Mouse (Mus musculus) CH12.LX (cell line): ENCODE results near the gene Sash3. TPM values are rescaled to one million over a fixed set of nuclear protein-coding genes. Genes with fewer than 3 reads are reported as not detected.
A peak's percentile ranks its signal among the peaks of the same experiment; 100 is the strongest.
"Not testable (repeated sequence)": the region's sequence is repeated elsewhere in the genome, so short reads cannot be mapped to it uniquely, and the experiment has no call there.

Experiments
- DNase-seq: peaks from one replicate; pipeline ENCODE4 v3.0.0-alpha.2; 2013; ENCODE audit errors: extremely low read depth
- H3K27ac ChIP-seq: 2 replicates; pipeline ENCODE4 v1.5.1; 2012; ENCODE audit warnings: low read depth, mild to moderate bottlenecking, control low read depth, moderate library complexity; ENCODE audit not compliant: insufficient read depth
- H3K27me3 ChIP-seq: replicated peaks from 2 replicates; pipeline ENCODE3; 2012; ENCODE audit warnings: inconsistent platforms
- H3K36me3 ChIP-seq, 2 experiments: replicated peaks in 1 of 2; 2 replicates each; pipeline versions ENCODE3 to v1.6.1; 2012; ENCODE audit warnings: inconsistent platforms in 1 of 2, low read length in 1 of 2, mild to moderate bottlenecking in 1 of 2, mixed read lengths in 1 of 2, moderate library complexity in 1 of 2; ENCODE audit not compliant: control insufficient read depth in 1 of 2, insufficient read depth in 1 of 2
- H3K4me1 ChIP-seq, 2 experiments: 2 replicates each; pipeline ENCODE4 v1.6.1; 2012; ENCODE audit warnings: inconsistent platforms in 1 of 2, moderate library complexity in 1 of 2; ENCODE audit not compliant: insufficient read depth in 2 of 2, control insufficient read depth in 1 of 2
- H3K4me2 ChIP-seq: 2 replicates; pipeline ENCODE4 v1.6.1; 2012; ENCODE audit warnings: low read depth, mild to moderate bottlenecking, control low read depth; ENCODE audit not compliant: poor library complexity, insufficient read depth, severe bottlenecking
- H3K4me3 ChIP-seq, 3 experiments: fragments of 150-350 bp in 1 of 3; sonication (generic) in 1 of 3; replicated peaks in 1 of 3; 2 replicates each; pipeline versions ENCODE3 to v1.5.1; 2011 to 2012; ENCODE audit warnings: low read depth in 2 of 3, low read length in 2 of 3, mild to moderate bottlenecking in 2 of 3, moderate library complexity in 2 of 3, control low read depth in 1 of 3, improper control_type of control experiment in 1 of 3, inconsistent platforms in 1 of 3, mixed read lengths in 1 of 3; ENCODE audit not compliant: poor library complexity in 1 of 3
- H3K79me2 ChIP-seq: replicated peaks from 2 replicates; pipeline ENCODE4 v1.6.1; 2012; ENCODE audit warnings: mild to moderate bottlenecking, moderate library complexity; ENCODE audit not compliant: control insufficient read depth, poor library complexity, insufficient read depth, severe bottlenecking; ENCODE audit errors: extremely low read depth
- H3K9ac ChIP-seq: 2 replicates; pipeline ENCODE4 v1.6.1; 2012; ENCODE audit warnings: low read depth, mild to moderate bottlenecking, control low read depth, moderate library complexity; ENCODE audit not compliant: insufficient read depth
- H3K9me3 ChIP-seq: replicated peaks from 2 replicates; pipeline ENCODE3; 2012; ENCODE audit warnings: low read length, inconsistent platforms, mixed read lengths
- CHD2 ChIP-seq: IDR thresholded peaks from 2 replicates; pipeline ENCODE4 v1.6.1; 2011; ENCODE audit warnings: low read length, improper control_type of control experiment
- CTCF ChIP-seq, 2 experiments: IDR thresholded peaks in 1 of 2; conservative IDR thresholded peaks in 1 of 2; 2 replicates each; pipeline ENCODE4 v1.5.1; 2011 to 2012; ENCODE audit warnings: low read depth in 2 of 2, low read length in 2 of 2, improper control_type of control experiment in 1 of 2, inconsistent platforms in 1 of 2, mild to moderate bottlenecking in 1 of 2, moderate library complexity in 1 of 2
- ETS1 ChIP-seq: conservative IDR thresholded peaks from 2 replicates; pipeline ENCODE4 v1.6.1; 2012; ENCODE audit warnings: low read depth, mild to moderate bottlenecking, inconsistent platforms, low read length, improper control_type of control experiment, moderate library complexity
- HCFC1 ChIP-seq: IDR thresholded peaks from 2 replicates; pipeline ENCODE4 v1.6.1; 2012; ENCODE audit warnings: low read depth, mild to moderate bottlenecking, inconsistent platforms, low read length, improper control_type of control experiment
- KAT2A ChIP-seq: IDR thresholded peaks from 2 replicates; pipeline ENCODE4 v1.6.1; 2012; ENCODE audit warnings: low read length, improper control_type of control experiment, inconsistent platforms; ENCODE audit not compliant: insufficient replicate concordance
- MAZ ChIP-seq: IDR thresholded peaks from 2 replicates; pipeline ENCODE4 v1.6.1; 2012; ENCODE audit warnings: low read depth, mild to moderate bottlenecking, inconsistent platforms, low read length, improper control_type of control experiment, moderate library complexity
- MXI1 ChIP-seq: IDR thresholded peaks from 2 replicates; pipeline ENCODE4 v1.6.1; 2011; ENCODE audit warnings: mild to moderate bottlenecking, low read depth, low read length, improper control_type of control experiment
- NELFE ChIP-seq: IDR thresholded peaks from 2 replicates; pipeline ENCODE4 v1.6.1; 2011; ENCODE audit warnings: low read depth, low read length, improper control_type of control experiment
- POLR2A ChIP-seq: IDR thresholded peaks from 2 replicates; pipeline ENCODE4 v1.6.1; 2011; ENCODE audit warnings: low read depth, mild to moderate bottlenecking, improper control_type of control experiment, low read length
- RCOR1 ChIP-seq: conservative IDR thresholded peaks from 2 replicates; pipeline ENCODE4 v1.6.1; 2012; ENCODE audit warnings: low read depth, mild to moderate bottlenecking, inconsistent platforms, low read length, improper control_type of control experiment
- SIN3A ChIP-seq: IDR thresholded peaks from 2 replicates; pipeline ENCODE4 v1.6.1; 2012; ENCODE audit warnings: low read length, improper control_type of control experiment, inconsistent platforms
- SMC3 ChIP-seq: IDR thresholded peaks from 2 replicates; pipeline ENCODE4 v1.6.1; 2011; ENCODE audit warnings: low read depth, low read length, improper control_type of control experiment
- TBP ChIP-seq: conservative IDR thresholded peaks from 2 replicates; pipeline ENCODE4 v1.6.1; 2011; ENCODE audit warnings: low read depth, low read length, improper control_type of control experiment
- TCF12 ChIP-seq: IDR thresholded peaks from 2 replicates; pipeline ENCODE4 v1.6.1; 2014; ENCODE audit warnings: low read depth, mild to moderate bottlenecking, inconsistent platforms, low read length, improper control_type of control experiment
- dilution Hi-C: fragments of 300-500 bp; cut with MboI; formaldehyde crosslinking; loops from 2 replicates; pipeline ENCODE4 v1.14.3; 2020; ENCODE audit warnings: low sequenced_read_pairs; ENCODE audit not compliant: extremely low pct_unique_long_range_greater_than_20kb, extremely low pct_ligation_motif_present
- in situ Hi-C: fragments of 300-500 bp; cut with MboI; formaldehyde crosslinking; loops from 3 replicates; pipeline ENCODE4 v1.14.3; 2019; ENCODE audit warnings: low sequenced_read_pairs, low pct_ligation_motif_present, low pct_unique_long_range_greater_than_20kb, mixed read lengths
- polyA plus RNA-seq: library from polyadenylated mRNA; unstranded; fragments of >175 nt; gene quantifications from 2 replicates; pipeline ENCODE4 v1.2.1, GENCODE M21; 2012; ENCODE audit warnings: low read depth; ENCODE audit not compliant: insufficient read length
- total RNA-seq, 2 experiments: library from RNA; depleted of rRNA; stranded (reverse); fragments of 300-350 nt in 1 of 2; fragments of >200 nt in 1 of 2; gene quantifications; 2 replicates each; pipeline ENCODE4 v1.2.3; 2012 to 2014

The Sash3 gene
- total and polyA plus RNA-seq, 3 experiments: 87.6 to 148 (median 96.3) TPM

- peak; percentile 86 for TF ChIP-seq MAZ
- TF ChIP-seq SIN3A: peak; percentile 88
- no peak for TF ChIP-seq CTCF (conservative IDR thresholded peaks at IDR 0.05 in 1 of 2, IDR thresholded peaks at IDR 0.05 in 1 of 2; ENCODE audit: low read depth in 2 of 2, low read length in 2 of 2)
- TF ChIP-seq ETS1: peak; percentile 38
- TF ChIP-seq RCOR1: no peak
- TF ChIP-seq NELFE: peak; percentile 33; the same call in 1 of the 2 replicates
- TF ChIP-seq MXI1: peak; percentile 64
- TF ChIP-seq TCF12: 0 out of 2 replicates have a peak, but pooled peaks have one; percentile 42
- TF ChIP-seq KAT2A: 0 out of 2 replicates have a peak, but pooled peaks have one; percentile 23
- TF ChIP-seq POLR2A: peak; percentile 48; the same call in 1 of the 2 replicates
- no peak for TF ChIP-seq SMC3
- TF ChIP-seq CHD2: peak; percentile 72
- TF ChIP-seq HCFC1: peak; percentile 10; the same call in 1 of the 2 replicates
- Histone ChIP-seq H3K36me3 (peaks cover 0 to 5% of the 10 kb centered on the region in 2 experiments), H3K9ac (peak within 1 kb of the TSS; percentile 66), H3K27me3 (no peaks in the 10 kb centered on the region), H3K4me3 (peak within 1 kb of the TSS; percentile 54 to 79 (median 67)), H3K27ac (peak within 1 kb of the TSS; percentile 69), H3K9me3 (no peaks in the 10 kb centered on the region), H3K79me2 (peaks cover 6% of the 10 kb centered on the region; the same call in 1 of the 2 replicates), H3K4me1 (peaks cover 0 to 20% of the 10 kb centered on the region in 2 experiments; a peak in 2 of 4 replicates), H3K4me2 (peak within 1 kb of the TSS; percentile 70)
- dilution Hi-C loops (no loop called here), in situ Hi-C loops (no loop called here)
- DNase-seq: peak; percentile 86
Observed at GRCm38 (mm10) chrX:48208519-48209185, 62.4 kb downstream of the Sash3 start, which contains the start of gene Zdhhc9. TSS of gene Zdhhc9 (minus strand) at chrX:48208878.

- peak; percentile 55; the same call in 1 of the 2 replicates for TF ChIP-seq TBP
- H3K27me3 ChIP-seq, H3K9me3 ChIP-seq, in situ Hi-C loops, H3K36me3 ChIP-seq, H3K79me2 ChIP-seq, H3K4me3 ChIP-seq, H3K4me2 ChIP-seq, H3K9ac ChIP-seq, H3K27ac ChIP-seq, dilution Hi-C loops, DNase-seq: not testable (repeated sequence)
- H3K4me1 ChIP-seq: peaks cover 0 to 13% of the 10 kb centered on the region in 2 experiments; a peak in 2 of 4 replicates
Observed at GRCm38 (mm10) chrX:48209746-48210145, 63.5 kb downstream of the Sash3 start.

Other genes starting within 250 kb of the Sash3 start
- 2.4 and 2.6 TPM in 2 replicates for gene Ocrl, start 234.0 kb upstream of the Sash3 start, total RNA-seq (2012; rRNA removed)
- gene Ocrl, start 234.0 kb upstream of the Sash3 start, total RNA-seq (2014; rRNA removed): 3.8 and 4.7 TPM in 2 replicates
- gene Ocrl, start 234.0 kb upstream of the Sash3 start, polyA plus RNA-seq: 6.2 and 7.1 TPM in 2 replicates
- 0.08 TPM in 2 replicates for gene Apln, start 111.6 kb upstream of the Sash3 start, total RNA-seq (2012; rRNA removed)
- gene Apln, start 111.6 kb upstream of the Sash3 start, total RNA-seq (2014; rRNA removed): 0.14 and 0.15 TPM in 2 replicates
- gene Apln, start 111.6 kb upstream of the Sash3 start, polyA plus RNA-seq: 0.10 TPM in 1 of 2 replicates, not detected in the other
- 0.04 and 0.08 TPM in 2 replicates for gene Xpnpep2, start 37.7 kb upstream of the Sash3 start, total RNA-seq (2012; rRNA removed)
- gene Xpnpep2, start 37.7 kb upstream of the Sash3 start, total RNA-seq (2014; rRNA removed): 0.05 and 0.09 TPM in 2 replicates
- gene Xpnpep2, start 37.7 kb upstream of the Sash3 start, polyA plus RNA-seq: 0.07 and 0.14 TPM in 2 replicates
- gene Zdhhc9, start 62.4 kb downstream of the Sash3 start, total RNA-seq (2012; rRNA removed): 3.8 and 4.5 TPM in 2 replicates
- 3.5 and 4.3 TPM in 2 replicates for gene Zdhhc9, start 62.4 kb downstream of the Sash3 start, total RNA-seq (2014; rRNA removed)
- 12.3 and 13.9 TPM in 2 replicates for gene Zdhhc9, start 62.4 kb downstream of the Sash3 start, polyA plus RNA-seq
- gene Utp14a, start 110.4 kb downstream of the Sash3 start, total RNA-seq (2012; rRNA removed): 29.3 and 36.2 TPM in 2 replicates
- 44.2 and 52.9 TPM in 2 replicates for gene Utp14a, start 110.4 kb downstream of the Sash3 start, total RNA-seq (2014; rRNA removed)
- 48.7 and 53.8 TPM in 2 replicates for gene Utp14a, start 110.4 kb downstream of the Sash3 start, polyA plus RNA-seq
- gene Bcorl1, start 194.9 kb downstream of the Sash3 start, total RNA-seq (2012; rRNA removed): 1.3 and 1.9 TPM in 2 replicates
- 0.18 and 0.30 TPM in 2 replicates for gene Bcorl1, start 194.9 kb downstream of the Sash3 start, total RNA-seq (2014; rRNA removed)
- 2.2 and 3.1 TPM in 2 replicates for gene Bcorl1, start 194.9 kb downstream of the Sash3 start, polyA plus RNA-seq